Mouse (Mus musculus): Measurements from ENCODE around the gene Stum.

Gene Stum

GRCm38 (mm10) chr1:180499766-180500165, 16.5 kb upstream of the Stum start:
- no peak for DNase-seq (ENCODE audit: low spot score)

- no peak for DNase-seq (ENCODE audit: low spot score)
Observed at GRCm38 (mm10) chr1:180492777-180493176, 9.5 kb upstream of the Stum start.

GRCm38 (mm10) chr1:180485346-180485745, 2.0 kb upstream of the Stum start:
- DNase-seq (ENCODE audit: low spot score) = no peak

GRCm38 (mm10) chr1:180482840-180483398, 385 bp downstream of the Stum start:
- DNase-seq (ENCODE audit: low spot score) = no peak

GRCm38 (mm10) chr1:180481956-180482355, 1.3 kb downstream of the Stum start:
- no peak for DNase-seq (ENCODE audit: low spot score)

- DNase-seq (ENCODE audit: low spot score) = no peak
Observed at GRCm38 (mm10) chr1:180481331-180481730, 2.0 kb downstream of the Stum start.

GRCm38 (mm10) chr1:180480325-180480724, 3.0 kb downstream of the Stum start:
- no peak for DNase-seq (ENCODE audit: low spot score)

- no peak for DNase-seq (ENCODE audit: low spot score)
Observed at GRCm38 (mm10) chr1:180473566-180473965, 9.7 kb downstream of the Stum start.

GRCm38 (mm10) chr1:180468004-180468403, 15.3 kb downstream of the Stum start:
- no peak for DNase-seq (ENCODE audit: low spot score)

GRCm38 (mm10) chr1:180465620-180466019, 17.7 kb downstream of the Stum start:
- no peak for DNase-seq (ENCODE audit: low spot score)

- peak; percentile 49 for DNase-seq (ENCODE audit: low spot score)
Observed at GRCm38 (mm10) chr1:180464357-180464756, 18.9 kb downstream of the Stum start.

GRCm38 (mm10) chr1:180462983-180463475, 20.3 kb downstream of the Stum start:
- no peak for DNase-seq (ENCODE audit: low spot score)

GRCm38 (mm10) chr1:180462396-180462795, 20.9 kb downstream of the Stum start:
- DNase-seq (ENCODE audit: low spot score) = no peak

- no peak for DNase-seq (ENCODE audit: low spot score)
Observed at GRCm38 (mm10) chr1:180460721-180461120, 22.6 kb downstream of the Stum start.

GRCm38 (mm10) chr1:180458680-180459079, 24.6 kb downstream of the Stum start:
- DNase-seq (ENCODE audit: low spot score) = no peak

GRCm38 (mm10) chr1:180458274-180458673, 25.0 kb downstream of the Stum start:
- DNase-seq (ENCODE audit: low spot score) = no peak

- DNase-seq (ENCODE audit: low spot score) = no peak
Observed at GRCm38 (mm10) chr1:180449641-180450040, 33.7 kb downstream of the Stum start.

GRCm38 (mm10) chr1:180444411-180444810, 38.9 kb downstream of the Stum start:
- DNase-seq (ENCODE audit: low spot score) = no peak

GRCm38 (mm10) chr1:180439496-180439895, 43.8 kb downstream of the Stum start:
- no peak for DNase-seq (ENCODE audit: low spot score)

GRCm38 (mm10) chr1:180434925-180435324, 48.4 kb downstream of the Stum start:
- no peak for DNase-seq (ENCODE audit: low spot score)

- DNase-seq (ENCODE audit: low spot score) = no peak
Observed at GRCm38 (mm10) chr1:180433796-180434566, 49.3 kb downstream of the Stum start.

- no peak for DNase-seq (ENCODE audit: low spot score)
Observed at GRCm38 (mm10) chr1:180433098-180433538, 50.2 kb downstream of the Stum start.

- DNase-seq (ENCODE audit: low spot score) = no peak
Observed at GRCm38 (mm10) chr1:180431833-180432232, 51.5 kb downstream of the Stum start.

GRCm38 (mm10) chr1:180429819-180430218, 53.5 kb downstream of the Stum start:
- DNase-seq (ENCODE audit: low spot score) = no peak
